Mouse (Mus musculus): ENCODE results near the gene Ube2m. TPM values are rescaled to one million over a fixed set of nuclear protein-coding genes. Genes with fewer than 3 reads are reported as not detected.

Ube2m gene
- polyA plus RNA-seq, 1 experiment: 377 TPM

DNA sequence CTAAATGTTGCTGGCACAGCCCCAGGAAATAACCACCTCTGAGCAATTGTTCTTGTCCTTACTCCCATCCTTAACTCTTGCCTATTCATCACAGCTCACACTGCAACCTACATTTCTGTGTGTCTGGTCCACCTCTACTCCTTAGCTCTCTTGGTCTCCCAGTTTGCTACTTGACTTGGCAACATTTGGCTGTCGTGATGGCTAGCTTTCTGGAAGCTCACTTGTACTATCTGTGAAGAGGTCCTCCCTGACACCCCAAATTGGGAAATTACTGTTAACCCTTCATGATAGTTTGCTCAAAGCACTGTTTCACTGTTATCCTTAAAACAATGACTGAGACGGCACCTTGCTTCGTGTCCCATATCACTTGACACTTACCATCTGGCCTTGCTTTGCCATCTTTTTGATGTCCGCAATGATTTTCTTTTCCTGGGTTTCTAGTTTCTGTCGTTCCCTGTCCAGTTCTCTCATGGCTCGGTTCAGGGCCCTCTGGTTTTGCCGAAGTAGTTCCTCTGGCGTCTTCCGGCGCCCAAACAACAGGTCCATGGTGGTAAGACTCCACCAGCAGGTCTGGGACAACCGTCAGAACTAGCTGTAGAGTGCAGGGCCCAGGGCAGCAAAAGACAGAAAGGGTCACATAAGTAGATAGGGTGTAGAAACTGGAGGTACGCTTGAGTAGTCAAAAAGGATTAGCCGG is 4.5 kb downstream of the Ube2m start:
- TF ChIP-seq CTCF (IDR thresholded peaks at IDR 0.05; ENCODE audit: control insufficient read depth, insufficient read depth, insufficient replicate concordance, low read depth, low read length) (no peak), POLR2A (IDR thresholded peaks at IDR 0.05; ENCODE audit: control insufficient read depth, low read depth, low read length) (no peak)
- peaks cover 6% of the 10 kb centered on the region for H3K36me3 ChIP-seq (ENCODE audit: control insufficient read depth, insufficient read depth, low read length)
- peak overlapping the region; percentile 94 for H3K27ac ChIP-seq (ENCODE audit: control insufficient read depth, insufficient read depth, low read depth, low read length)
- H3K4me1 ChIP-seq (ENCODE audit: control insufficient read depth, insufficient read depth, low read length): peaks cover 21% of the 10 kb centered on the region
- peak overlapping the region; percentile 93 for H3K4me3 ChIP-seq (ENCODE audit: control insufficient read depth, low read depth, low read length)
- H3K27me3 ChIP-seq (ENCODE audit: control insufficient read depth, insufficient read depth, low read length): no peaks in the 10 kb centered on the region

DNA sequence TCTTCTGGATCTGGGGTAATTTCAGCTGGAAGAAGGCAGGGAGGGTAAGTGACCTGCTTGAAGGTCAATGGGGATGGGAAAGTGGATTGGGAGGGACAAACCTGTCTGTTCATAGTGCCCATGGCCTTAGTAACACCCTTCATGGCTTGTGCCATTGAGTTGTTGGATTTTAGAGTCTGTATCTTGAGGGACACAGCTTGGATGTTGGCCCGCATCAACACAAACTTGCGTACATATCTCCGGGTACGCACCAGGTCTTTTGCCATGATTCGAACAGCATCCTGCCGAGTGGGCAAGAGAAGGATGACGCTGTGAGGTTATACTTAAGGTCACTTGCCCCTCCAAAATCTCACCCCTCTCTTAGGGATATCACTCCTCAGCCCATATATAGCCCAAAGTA is 5.5 kb downstream of the Ube2m start:
- Histone ChIP-seq H3K4me3 (ENCODE audit: control insufficient read depth, low read depth, low read length) (no peak overlapping the region), H3K4me1 (ENCODE audit: control insufficient read depth, insufficient read depth, low read length) (peaks cover 21% of the 10 kb centered on the region), H3K27ac (ENCODE audit: control insufficient read depth, insufficient read depth, low read depth, low read length) (no peak overlapping the region), H3K27me3 (ENCODE audit: control insufficient read depth, insufficient read depth, low read length) (no peaks in the 10 kb centered on the region), H3K36me3 (ENCODE audit: control insufficient read depth, insufficient read depth, low read length) (peaks cover 11% of the 10 kb centered on the region)
- TF ChIP-seq POLR2A (IDR thresholded peaks at IDR 0.05; ENCODE audit: control insufficient read depth, low read depth, low read length) (no peak), CTCF (IDR thresholded peaks at IDR 0.05; ENCODE audit: control insufficient read depth, insufficient read depth, insufficient replicate concordance, low read depth, low read length) (no peak)

DNA sequence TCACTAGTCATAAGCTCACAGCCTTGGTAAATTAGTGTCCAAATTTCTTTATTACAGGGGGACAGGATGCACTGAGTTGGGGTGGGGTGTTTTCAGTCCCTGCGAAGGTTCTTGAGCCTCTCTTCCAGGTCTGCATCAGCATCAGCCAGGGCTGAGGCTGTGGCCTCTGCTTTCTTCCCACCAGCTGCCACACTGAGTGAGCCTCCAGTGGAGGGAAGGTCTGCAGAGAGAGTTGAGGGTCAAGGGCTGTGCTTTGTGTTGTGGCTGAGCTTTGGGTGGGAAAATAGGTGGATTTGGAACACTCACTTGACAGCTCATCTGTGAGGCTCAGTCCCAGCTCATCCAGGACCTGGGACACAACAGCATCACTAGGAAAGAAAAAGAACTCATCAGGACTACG is 6.1 kb downstream of the Ube2m start:
- Histone ChIP-seq H3K27me3 (ENCODE audit: control insufficient read depth, insufficient read depth, low read length) (no peaks in the 10 kb centered on the region), H3K27ac (ENCODE audit: control insufficient read depth, insufficient read depth, low read depth, low read length) (no peak overlapping the region), H3K4me1 (ENCODE audit: control insufficient read depth, insufficient read depth, low read length) (peaks cover 20% of the 10 kb centered on the region), H3K4me3 (ENCODE audit: control insufficient read depth, low read depth, low read length) (no peak overlapping the region), H3K36me3 (ENCODE audit: control insufficient read depth, insufficient read depth, low read length) (peaks cover 11% of the 10 kb centered on the region)
- TF ChIP-seq CTCF (IDR thresholded peaks at IDR 0.05; ENCODE audit: control insufficient read depth, insufficient read depth, insufficient replicate concordance, low read depth, low read length): no peak
- TF ChIP-seq POLR2A (IDR thresholded peaks at IDR 0.05; ENCODE audit: control insufficient read depth, low read depth, low read length): no peak

DNA sequence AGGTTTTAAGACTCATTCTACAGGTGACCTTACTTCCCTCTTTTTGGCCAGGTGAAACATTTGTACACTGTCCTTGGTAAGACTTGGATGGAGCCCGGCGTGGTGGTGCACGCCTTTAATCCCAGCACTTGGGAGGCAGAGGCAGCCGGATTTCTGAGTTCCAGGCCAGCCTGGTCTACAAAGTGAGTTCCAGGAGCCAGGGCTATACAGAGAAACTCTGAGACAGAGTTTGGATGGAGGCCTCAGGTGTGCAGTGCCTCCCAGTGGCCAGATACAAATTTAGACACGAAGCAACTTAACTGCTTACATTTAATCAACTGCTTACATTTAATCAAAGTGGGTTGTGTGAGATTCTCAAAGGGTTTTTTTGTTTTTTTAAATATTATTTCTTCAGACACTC is 7.0 kb downstream of the Ube2m start:
- no peak overlapping the region for H3K4me3 ChIP-seq (ENCODE audit: control insufficient read depth, low read depth, low read length)
- no peak for TF ChIP-seq POLR2A (IDR thresholded peaks at IDR 0.05; ENCODE audit: control insufficient read depth, low read depth, low read length)
- no peak for TF ChIP-seq CTCF (IDR thresholded peaks at IDR 0.05; ENCODE audit: control insufficient read depth, insufficient read depth, insufficient replicate concordance, low read depth, low read length)
- H3K4me1 ChIP-seq (ENCODE audit: control insufficient read depth, insufficient read depth, low read length): peaks cover 17% of the 10 kb centered on the region
- no peak overlapping the region for H3K27ac ChIP-seq (ENCODE audit: control insufficient read depth, insufficient read depth, low read depth, low read length)
- H3K36me3 ChIP-seq (ENCODE audit: control insufficient read depth, insufficient read depth, low read length): peaks cover 11% of the 10 kb centered on the region
- H3K27me3 ChIP-seq (ENCODE audit: control insufficient read depth, insufficient read depth, low read length): no peaks in the 10 kb centered on the region

DNA sequence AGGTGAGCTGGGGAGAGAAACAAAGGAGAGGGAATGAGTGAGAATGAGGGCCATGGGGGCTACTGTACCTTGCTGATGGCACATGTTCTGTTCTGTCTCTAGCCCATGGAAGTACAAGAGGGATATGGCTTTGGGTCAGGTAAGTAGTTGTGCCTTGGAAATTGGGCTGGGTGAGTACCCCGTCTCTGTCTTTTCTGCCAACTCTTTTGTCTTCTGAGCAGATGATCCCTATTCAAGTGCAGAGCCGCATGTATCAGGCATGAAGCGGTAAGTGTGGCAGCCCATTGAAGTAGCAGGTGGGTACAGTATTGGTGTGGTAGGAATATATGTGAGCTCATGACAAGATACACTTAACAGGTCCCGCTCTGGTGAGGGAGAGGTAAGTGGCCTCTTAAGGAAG is 9.1 kb downstream of the Ube2m start:
- Histone ChIP-seq H3K4me1 (ENCODE audit: control insufficient read depth, insufficient read depth, low read length) (peaks cover 5% of the 10 kb centered on the region), H3K27me3 (ENCODE audit: control insufficient read depth, insufficient read depth, low read length) (no peaks in the 10 kb centered on the region), H3K36me3 (ENCODE audit: control insufficient read depth, insufficient read depth, low read length) (peaks cover 11% of the 10 kb centered on the region), H3K27ac (ENCODE audit: control insufficient read depth, insufficient read depth, low read depth, low read length) (no peak overlapping the region), H3K4me3 (ENCODE audit: control insufficient read depth, low read depth, low read length) (no peak overlapping the region)
- no peak for TF ChIP-seq CTCF (IDR thresholded peaks at IDR 0.05; ENCODE audit: control insufficient read depth, insufficient read depth, insufficient replicate concordance, low read depth, low read length)
- 0 out of 2 replicates have a peak, but pooled peaks have one; percentile 6 for TF ChIP-seq POLR2A (IDR thresholded peaks at IDR 0.05; ENCODE audit: control insufficient read depth, low read depth, low read length)

DNA sequence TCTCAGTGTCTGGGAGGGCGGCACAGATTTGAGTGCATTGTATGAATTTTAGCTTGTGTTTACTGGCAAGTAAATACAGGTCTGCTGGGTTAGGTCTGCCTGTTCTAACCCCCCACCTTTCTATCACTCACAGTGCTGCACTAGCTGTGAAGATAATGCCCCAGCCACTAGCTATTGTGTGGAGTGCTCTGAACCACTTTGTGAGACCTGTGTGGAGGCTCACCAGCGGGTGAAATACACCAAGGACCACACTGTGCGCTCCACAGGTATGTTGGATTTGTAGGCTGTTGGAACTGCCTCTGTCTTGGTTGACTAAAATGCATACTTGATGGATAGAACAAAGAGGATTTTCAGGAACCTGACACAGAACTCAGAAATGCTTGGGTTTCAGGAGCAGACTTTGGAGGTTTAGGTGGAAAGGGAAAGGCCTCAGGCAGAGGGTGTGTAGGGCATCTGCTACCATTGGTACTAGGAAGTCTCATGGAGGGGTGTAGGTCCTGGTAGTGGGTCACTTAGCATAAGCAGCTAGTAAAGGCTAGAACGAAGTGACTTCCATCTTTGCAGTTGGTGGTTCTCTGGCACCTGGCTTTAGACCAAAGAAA is 12.5 kb downstream of the Ube2m start:
- Histone ChIP-seq H3K27me3 (ENCODE audit: control insufficient read depth, insufficient read depth, low read length) (no peaks in the 10 kb centered on the region), H3K27ac (ENCODE audit: control insufficient read depth, insufficient read depth, low read depth, low read length) (peak overlapping the region; percentile 100; the same call in 1 of the 2 replicates), H3K36me3 (ENCODE audit: control insufficient read depth, insufficient read depth, low read length) (peaks cover 11% of the 10 kb centered on the region), H3K4me3 (ENCODE audit: control insufficient read depth, low read depth, low read length) (peak overlapping the region; percentile 97), H3K4me1 (ENCODE audit: control insufficient read depth, insufficient read depth, low read length) (peaks cover 5% of the 10 kb centered on the region)
- TF ChIP-seq CTCF (IDR thresholded peaks at IDR 0.05; ENCODE audit: control insufficient read depth, insufficient read depth, insufficient replicate concordance, low read depth, low read length) (no peak), POLR2A (IDR thresholded peaks at IDR 0.05; ENCODE audit: control insufficient read depth, low read depth, low read length) (no peak)

DNA sequence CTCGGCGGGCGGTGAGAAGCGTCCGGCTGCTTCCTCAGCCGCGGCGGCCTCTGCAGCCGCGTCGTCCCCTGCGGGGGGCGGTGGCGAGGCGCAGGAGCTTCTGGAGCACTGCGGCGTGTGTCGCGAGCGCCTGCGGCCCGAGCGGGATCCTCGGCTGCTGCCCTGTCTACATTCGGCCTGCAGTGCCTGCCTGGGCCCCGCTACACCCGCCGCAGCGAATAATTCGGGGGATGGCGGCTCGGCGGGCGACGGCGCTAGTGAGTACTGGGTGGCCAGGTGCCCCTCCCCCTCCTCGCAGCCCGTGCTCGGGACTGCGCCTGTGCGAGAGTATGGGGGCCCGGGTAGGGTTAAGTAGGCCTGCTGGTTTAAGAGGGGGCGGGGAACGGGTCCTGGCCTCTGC is 13.3 kb downstream of the Ube2m start:
- peak; percentile 31; the same call in 1 of the 2 replicates for TF ChIP-seq POLR2A (IDR thresholded peaks at IDR 0.05; ENCODE audit: control insufficient read depth, low read depth, low read length)
- TF ChIP-seq CTCF (IDR thresholded peaks at IDR 0.05; ENCODE audit: control insufficient read depth, insufficient read depth, insufficient replicate concordance, low read depth, low read length): no peak
- Histone ChIP-seq H3K36me3 (ENCODE audit: control insufficient read depth, insufficient read depth, low read length) (peaks cover 11% of the 10 kb centered on the region), H3K27ac (ENCODE audit: control insufficient read depth, insufficient read depth, low read depth, low read length) (peak overlapping the region; percentile 100), H3K4me3 (ENCODE audit: control insufficient read depth, low read depth, low read length) (peak overlapping the region; percentile 97), H3K4me1 (ENCODE audit: control insufficient read depth, insufficient read depth, low read length) (peaks cover 5% of the 10 kb centered on the region), H3K27me3 (ENCODE audit: control insufficient read depth, insufficient read depth, low read length) (no peaks in the 10 kb centered on the region)
